Mouse (Mus musculus) cerebellum, adult 2 months (tissue): ENCODE measurements around the gene Mier3.

ENCODE experiments used
- CTCF ChIP-seq: fragments of 200-500 bp; IDR thresholded peaks from 2 replicates; pipeline ENCODE4 v1.5.1; 2011; ENCODE audit warnings: low read depth, mild to moderate bottlenecking, control low read depth, low read length, moderate library complexity, borderline replicate concordance; ENCODE audit not compliant: insufficient read depth
- POLR2A ChIP-seq: fragments of 200-500 bp; IDR thresholded peaks from 2 replicates; pipeline ENCODE4 v1.6.1; 2011; ENCODE audit warnings: low read length, control low read depth, borderline replicate concordance; ENCODE audit not compliant: insufficient read depth

DNA sequence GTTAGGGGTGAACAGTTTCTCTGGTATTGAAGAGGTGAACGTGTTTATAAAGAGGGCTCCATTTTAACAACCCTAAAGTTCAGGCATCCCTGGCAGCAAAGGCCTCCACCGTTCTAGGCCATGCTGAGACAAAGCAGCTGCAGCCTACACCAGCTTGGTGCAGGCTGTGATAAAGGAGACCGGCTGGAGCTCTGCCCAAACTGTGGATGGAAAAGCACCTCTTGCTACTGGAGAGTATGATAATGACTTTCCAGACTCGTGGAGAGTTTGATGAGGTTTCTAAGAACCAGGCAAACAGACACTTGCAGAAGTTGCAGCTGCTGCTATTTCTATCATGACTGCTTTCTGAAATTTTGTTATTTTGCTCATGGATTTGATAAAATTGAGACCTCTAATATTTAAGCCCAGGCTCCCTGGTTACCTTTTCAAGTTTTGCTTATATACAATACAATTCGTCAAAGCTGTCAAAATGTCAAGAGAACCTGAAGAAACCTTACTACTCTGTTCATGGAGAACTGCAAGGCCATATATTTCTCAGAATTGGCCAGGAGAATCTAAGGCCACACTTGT, 3.4 kb downstream of the Mier3 start:
- TF ChIP-seq CTCF (no peak), POLR2A (no peak)
